Mouse (Mus musculus) right cerebral cortex, postnatal 14 days (tissue): Measurements from ENCODE around the gene Phf5a.

ENCODE experiments used
- DNase-seq: peaks from one replicate; pipeline ENCODE4 v3.0.0; 2022

Gene Phf5a

DNA sequence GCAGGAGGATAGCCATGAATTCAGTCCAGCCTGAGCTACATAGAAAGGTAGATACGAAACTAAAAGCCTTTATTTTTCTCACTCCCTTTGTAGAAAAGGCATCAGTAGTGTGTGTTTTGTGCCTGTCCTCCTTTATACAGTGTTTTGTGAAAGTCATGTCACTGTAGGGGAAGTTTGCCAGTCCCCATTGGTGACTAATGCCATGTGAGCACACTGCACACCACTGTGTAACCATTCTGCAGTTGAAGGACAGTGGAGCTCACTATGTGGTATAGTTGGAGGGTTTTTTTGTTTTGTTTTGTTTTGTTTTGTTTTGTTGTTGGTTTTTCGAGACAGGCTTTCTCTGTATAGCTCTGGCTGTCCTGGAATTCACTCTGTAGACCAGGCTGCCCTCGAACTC, 53.3 kb downstream of the Phf5a start:
- no peak for DNase-seq

- DNase-seq = no peak
These were observed 56.9 kb downstream of the Phf5a start for GRCm38 (mm10) chr15:81814716-81815370.
